In genomic region chr4:96751953-96752352, GRCm38 (mm10) we compare ENCODE assay signal across 31 mouse cellular contexts. TPM values are rescaled to one million over a fixed set of nuclear protein-coding genes. Genes with fewer than 3 reads are reported as not detected.
DNase-seq lines count a peak whose midpoint lies in the region; ATAC-seq and TF ChIP-seq lines count a peak whose summit lies in the region.
"Had no signal": no experiment of that assay in that cellular context is flagged by ENCODE, and none has a peak within 500 bp of the region (broad histone marks: within the 10 kb centered on the region; RNA-seq: fewer than 3 reads in every experiment).

No protein-coding gene starts in this region.

- no peak overlapping the region for H3K9ac ChIP-seq in forebrain, postnatal 0 days
- no peak overlapping the region for H3K9ac ChIP-seq in forebrain, embryonic 11.5 days (ENCODE audit: low read length)
- no peak overlapping the region for H3K9ac ChIP-seq in limb, embryonic 13.5 days
- H3K9ac ChIP-seq: embryonic facial prominence, embryonic 13.5 days; heart, embryonic 15.5 days; limb, embryonic 15.5 days; midbrain, embryonic 15.5 days; neural tube, embryonic 15.5 days had no signal

- 62% methylated on average over 1 of the region's 1 CpGs for WGBS in forebrain, postnatal 0 days
- WGBS in forebrain, embryonic 11.5 days = 92% methylated on average over 1 of the region's 1 CpGs
- WGBS in limb, embryonic 13.5 days = 19% methylated on average over 1 of the region's 1 CpGs

- H3K9me3 ChIP-seq in forebrain, postnatal 0 days (ENCODE audit: low read length) = no peaks in the 10 kb centered on the region
- H3K9me3 ChIP-seq in forebrain, embryonic 11.5 days (ENCODE audit: control insufficient read depth, low read length) = no peaks in the 10 kb centered on the region
- no peaks in the 10 kb centered on the region for H3K9me3 ChIP-seq in limb, embryonic 13.5 days
- H3K9me3 ChIP-seq: embryonic facial prominence, embryonic 13.5 days; heart, embryonic 15.5 days; hindbrain, embryonic 10.5 days; limb, embryonic 15.5 days; midbrain, embryonic 15.5 days; neural tube, embryonic 15.5 days had no signal

- ATAC-seq in forebrain, postnatal 0 days = no peak
- ATAC-seq in forebrain, embryonic 11.5 days (replicated peaks; ENCODE audit: low FRiP score) = no peak
- peak; percentile 73 for ATAC-seq in common myeloid progenitor, adult 5-6 weeks (replicated peaks; ENCODE audit: low read depth, poor library complexity, severe bottlenecking)
- peak; percentile 81; the same call in 1 of the 2 replicates for ATAC-seq in limb, embryonic 13.5 days (ENCODE audit: low FRiP score, low read depth)
- ATAC-seq: inflammation-experienced regulatory T-cells, adult 6 months; midbrain, embryonic 15.5 days had no signal

- no peak overlapping the region for H3K4me3 ChIP-seq in forebrain, postnatal 0 days (ENCODE audit: low read depth, low read length)
- H3K4me3 ChIP-seq in forebrain, embryonic 11.5 days (ENCODE audit: low read depth, low read length) = no peak overlapping the region
- no peak overlapping the region for H3K4me3 ChIP-seq in limb, embryonic 13.5 days
- H3K4me3 ChIP-seq: embryonic facial prominence, embryonic 13.5 days; heart, embryonic 15.5 days; hindbrain, embryonic 10.5 days; layer of hippocampus, adult 2 months; limb, embryonic 15.5 days; midbrain, embryonic 15.5 days; neural tube, embryonic 15.5 days had no signal

- no peaks in the 10 kb centered on the region for H3K36me3 ChIP-seq in forebrain, postnatal 0 days (ENCODE audit: insufficient read depth)
- no peaks in the 10 kb centered on the region for H3K36me3 ChIP-seq in forebrain, embryonic 11.5 days (ENCODE audit: control insufficient read depth, insufficient read depth, low read length)
- no peaks in the 10 kb centered on the region for H3K36me3 ChIP-seq in limb, embryonic 13.5 days
- H3K36me3 ChIP-seq: embryonic facial prominence, embryonic 13.5 days; heart, embryonic 15.5 days; hindbrain, embryonic 10.5 days; limb, embryonic 15.5 days; midbrain, embryonic 15.5 days; neural tube, embryonic 15.5 days had no signal

- DNase-seq in forebrain, postnatal 0 days = peak; percentile 26
- no peak for DNase-seq in forebrain, embryonic 11.5 days (ENCODE audit: low spot score)
- peak; percentile 57 for DNase-seq in brain, adult 2 months (ENCODE audit: low read depth, low spot score)
- no peak for DNase-seq in ovary, postnatal 10 days (ENCODE audit: low spot score)
- no peak for DNase-seq in gastrocnemius, postnatal 36 days
- DNase-seq: adrenal gland, adult 2 months; cerebellum, adult 11 months; cerebellum, postnatal 14 days; gastrocnemius, postnatal 14 days; kidney, adult 2 months; kidney, postnatal 14 days; lung, postnatal 10 days; right cerebral cortex, postnatal 25 days; thymus, adult 2 months had no signal

- no peak for TF ChIP-seq CTCF in forebrain, postnatal 0 days (IDR thresholded peaks at IDR 0.05; ENCODE audit: low read depth)

- no peak overlapping the region for H3K27ac ChIP-seq in forebrain, postnatal 0 days (ENCODE audit: low read depth, low read length)
- no peak overlapping the region for H3K27ac ChIP-seq in forebrain, embryonic 11.5 days (ENCODE audit: low read depth, low read length)
- no peak overlapping the region for H3K27ac ChIP-seq in limb, embryonic 13.5 days
- H3K27ac ChIP-seq: embryonic facial prominence, embryonic 13.5 days; heart, embryonic 15.5 days; hindbrain, embryonic 10.5 days; layer of hippocampus, adult 2 months; limb, embryonic 15.5 days; midbrain, embryonic 15.5 days; neural tube, embryonic 15.5 days had no signal

- intact Hi-C loops in gastrocnemius, postnatal 36 days (cut with DNase I) = no loop called here

- H3K27me3 ChIP-seq in forebrain, postnatal 0 days (ENCODE audit: insufficient read depth, low read length) = no peaks in the 10 kb centered on the region
- no peaks in the 10 kb centered on the region for H3K27me3 ChIP-seq in forebrain, embryonic 11.5 days (ENCODE audit: control insufficient read depth, insufficient read depth, low read length)
- H3K27me3 ChIP-seq in limb, embryonic 13.5 days = no peaks in the 10 kb centered on the region
- H3K27me3 ChIP-seq: embryonic facial prominence, embryonic 13.5 days; heart, embryonic 15.5 days; limb, embryonic 15.5 days; midbrain, embryonic 15.5 days; neural tube, embryonic 15.5 days had no signal

- H3K4me1 ChIP-seq in forebrain, postnatal 0 days (ENCODE audit: insufficient read depth) = no peaks in the 10 kb centered on the region
- no peaks in the 10 kb centered on the region for H3K4me1 ChIP-seq in forebrain, embryonic 11.5 days (replicated peaks; ENCODE audit: control insufficient read depth, insufficient read depth, low read length)
- peaks cover 7% of the 10 kb centered on the region for H3K4me1 ChIP-seq in limb, embryonic 13.5 days
- H3K4me1 ChIP-seq: heart, embryonic 15.5 days; hindbrain, embryonic 10.5 days; limb, embryonic 15.5 days; midbrain, embryonic 15.5 days; neural tube, embryonic 15.5 days had no signal

- no peak overlapping the region for H3K4me2 ChIP-seq in forebrain, postnatal 0 days (ENCODE audit: low read depth)
- H3K4me2 ChIP-seq in forebrain, embryonic 11.5 days (ENCODE audit: low read depth, low read length, severe bottlenecking) = no peak overlapping the region
- no peak overlapping the region for H3K4me2 ChIP-seq in limb, embryonic 13.5 days (replicated peaks)
- H3K4me2 ChIP-seq: embryonic facial prominence, embryonic 13.5 days; heart, embryonic 15.5 days; limb, embryonic 15.5 days; midbrain, embryonic 15.5 days; neural tube, embryonic 15.5 days had no signal

RNA-seq across cellular contexts. Expression of gene Gm12695, which starts 33.0 kb away (rescaled TPM):
- total RNA-seq in forebrain, postnatal 0 days (2014; rRNA removed) = not detected in 2 replicates
- 0.07 TPM in 1 of 2 replicates, not detected in the other for polyA plus RNA-seq in forebrain, postnatal 0 days (2015; fragmentation: Nextera tagmentation; extraction: Ambion mirVana)
- polyA plus RNA-seq in forebrain, embryonic 11.5 days (2014; fragmentation: Nextera tagmentation; extraction: Ambion mirVana) = not detected in 2 replicates
- total RNA-seq in common myeloid progenitor, adult 5-6 weeks (2017) = not detected in 2 replicates
- 0.10 TPM in 1 of 2 replicates, not detected in the other for polyA plus RNA-seq in limb, embryonic 13.5 days (2015; fragmentation: Nextera tagmentation; extraction: Ambion mirVana)
- total RNA-seq in gastrocnemius, postnatal 36 days (2021) = not detected
- total RNA-seq: adrenal gland, adult 2 months; gastrocnemius, postnatal 14 days; heart, adult 8-10 months; layer of hippocampus, adult 2 months; left cerebral cortex, adult 18-20 months; megakaryocyte, adult 5-6 weeks had no signal
- polyA plus RNA-seq: adrenal gland, adult 2 months; C2C12; embryonic facial prominence, embryonic 13.5 days; heart, embryonic 15.5 days; hindbrain, embryonic 10.5 days; inflammation-experienced regulatory T-cells, adult 6 months; kidney, adult 2 months; limb, embryonic 15.5 days; liver, embryonic 16.5 days; midbrain, embryonic 15.5 days; neural tube, embryonic 15.5 days; spleen, adult 2 months; stomach, embryonic 16.5 days; thymus, adult 2 months had no signal

Comparison
In these comparisons a context has a peak if more than half of its experiments do, and no peak if none do; other contexts are left out.
1. DNase-seq: peak in forebrain, postnatal 0 days (single experiment) and brain, adult 2 months (single experiment); none in forebrain, embryonic 11.5 days (single experiment), ovary, postnatal 10 days (single experiment) and gastrocnemius, postnatal 36 days (0 of 2).
2. ATAC-seq: peak in common myeloid progenitor, adult 5-6 weeks (single experiment) and limb, embryonic 13.5 days (single experiment); none in forebrain, postnatal 0 days (single experiment) and forebrain, embryonic 11.5 days (single experiment).